13 mouse cellular contexts compared by ENCODE assay signal in genomic region chr5:107099076-107099475, GRCm38 (mm10).
DNase-seq lines count a peak whose midpoint lies in the region; ATAC-seq and TF ChIP-seq lines count a peak whose summit lies in the region.
"Had no signal": no experiment of that assay in that cellular context is flagged by ENCODE, and none has a peak within 500 bp of the region (broad histone marks: within the 10 kb centered on the region; RNA-seq: fewer than 3 reads in every experiment).

No protein-coding gene starts in this region.

- no peak overlapping the region for H3K27ac ChIP-seq in heart, postnatal 0 days (ENCODE audit: low read depth)
- H3K27ac ChIP-seq: intestine, embryonic 15.5 days; limb, embryonic 15.5 days; midbrain, embryonic 15.5 days had no signal

- H3K36me3 ChIP-seq in heart, postnatal 0 days (replicated peaks; ENCODE audit: control insufficient read depth, insufficient read depth, low read length) = no peaks in the 10 kb centered on the region
- H3K36me3 ChIP-seq: heart, embryonic 12.5 days; intestine, embryonic 15.5 days; limb, embryonic 15.5 days; midbrain, embryonic 15.5 days had no signal

- no peak for TF ChIP-seq CTCF in heart, postnatal 0 days (IDR thresholded peaks at IDR 0.05; ENCODE audit: low read depth)

- no peak overlapping the region for H3K4me2 ChIP-seq in heart, postnatal 0 days (ENCODE audit: low read depth, low read length)
- H3K4me2 ChIP-seq: heart, embryonic 12.5 days; intestine, embryonic 15.5 days; limb, embryonic 15.5 days; midbrain, embryonic 15.5 days had no signal

- peak; percentile 47; the same call in 1 of the 2 replicates for ATAC-seq in heart, postnatal 0 days (ENCODE audit: insufficient read depth, low read depth)
- ATAC-seq in erythroblast, adult 5-6 weeks (replicated peaks; ENCODE audit: low FRiP score, poor library complexity, severe bottlenecking) = no peak
- ATAC-seq: intestine, embryonic 15.5 days; midbrain, embryonic 15.5 days had no signal

- TF ChIP-seq EP300 in heart, postnatal 0 days (IDR thresholded peaks at IDR 0.05; ENCODE audit: low read depth) = no peak

- peaks cover 22% of the 10 kb centered on the region; the same call in 1 of the 2 replicates for H3K4me1 ChIP-seq in heart, postnatal 0 days (ENCODE audit: control insufficient read depth, insufficient read depth)

- no peaks in the 10 kb centered on the region for H3K9me3 ChIP-seq in heart, postnatal 0 days (replicated peaks; ENCODE audit: control insufficient read depth, low read length)
- H3K9me3 ChIP-seq: heart, embryonic 12.5 days; intestine, embryonic 15.5 days; limb, embryonic 15.5 days; midbrain, embryonic 15.5 days had no signal

- H3K27me3 ChIP-seq in heart, postnatal 0 days (ENCODE audit: control insufficient read depth, insufficient read depth, low read length) = no peaks in the 10 kb centered on the region
- H3K27me3 ChIP-seq: heart, embryonic 12.5 days; intestine, embryonic 15.5 days; midbrain, embryonic 15.5 days had no signal

- H3K9ac ChIP-seq in heart, postnatal 0 days (replicated peaks; ENCODE audit: low read depth, low read length) = no peak overlapping the region
- H3K9ac ChIP-seq: heart, embryonic 12.5 days; intestine, embryonic 15.5 days; limb, embryonic 15.5 days; midbrain, embryonic 15.5 days had no signal

- 35% methylated on average over 6 of the region's 6 CpGs for WGBS in heart, postnatal 0 days

- no peak for DNase-seq in heart, postnatal 0 days (ENCODE audit: low spot score)
- no peak for DNase-seq in heart, postnatal 10 days
- peak; percentile 74 for DNase-seq in ovary, adult 18-20 months (ENCODE audit: low spot score)
- DNase-seq in ovary, postnatal 10 days (ENCODE audit: low spot score) = no peak
- peak; percentile 41 for DNase-seq in cerebellum, adult 8-10 months
- DNase-seq in T-cell, adult 2 months (ENCODE audit: low spot score) = no peak
- DNase-seq: lung, postnatal 10 days; thymus, postnatal 14 days had no signal

- intact Hi-C loops in heart, postnatal 10 days (cut with DNase I) = no loop called here

- H3K4me3 ChIP-seq in heart, postnatal 0 days (ENCODE audit: low read depth, low read length) = no peak overlapping the region
- H3K4me3 ChIP-seq: heart, embryonic 12.5 days; intestine, embryonic 15.5 days; limb, embryonic 15.5 days; midbrain, embryonic 15.5 days had no signal

Comparison
In these comparisons a context has a peak if more than half of its experiments do, and no peak if none do; other contexts are left out.
1. DNase-seq: peak in ovary, adult 18-20 months (single experiment) and cerebellum, adult 8-10 months (single experiment); none in heart, postnatal 0 days (single experiment), heart, postnatal 10 days (0 of 2), ovary, postnatal 10 days (single experiment) and T-cell, adult 2 months (single experiment).